Mouse (Mus musculus): Measurements from ENCODE around the gene Vps51.
"Not testable (repeated sequence)": the region's sequence is repeated elsewhere in the genome, so short reads cannot be mapped to it uniquely, and the experiment has no call there.

Gene Vps51

GRCm38 (mm10) chr19:6047899-6048166 is 29.2 kb downstream of the Vps51 start:
- DNase-seq (ENCODE audit: low read depth, low spot score), result no peak

GRCm38 (mm10) chr19:6047154-6047898 is 29.7 kb downstream of the Vps51 start:
- DNase-seq (ENCODE audit: low read depth, low spot score), result no peak

- DNase-seq (ENCODE audit: low read depth, low spot score), result peak; percentile 87
Observed at GRCm38 (mm10) chr19:6046294-6047153, 30.5 kb downstream of the Vps51 start, which contains the start of gene Syvn1. Syvn1 (plus strand) TSS chr19:6046576.

- DNase-seq (ENCODE audit: low read depth, low spot score), result no peak
Observed at GRCm38 (mm10) chr19:6045366-6046293, 31.4 kb downstream of the Vps51 start.

GRCm38 (mm10) chr19:6044102-6044501 is 32.9 kb downstream of the Vps51 start:
- DNase-seq (ENCODE audit: low read depth, low spot score), result not testable (repeated sequence)

GRCm38 (mm10) chr19:6042293-6042692 is 34.7 kb downstream of the Vps51 start:
- DNase-seq (ENCODE audit: low read depth, low spot score), result no peak

- no peak for DNase-seq (ENCODE audit: low read depth, low spot score)
Observed at GRCm38 (mm10) chr19:6040002-6040401, 37.0 kb downstream of the Vps51 start.

GRCm38 (mm10) chr19:6038326-6038725 is 38.7 kb downstream of the Vps51 start:
- no peak for DNase-seq (ENCODE audit: low read depth, low spot score)

GRCm38 (mm10) chr19:6037695-6038094 is 39.3 kb downstream of the Vps51 start:
- no peak for DNase-seq (ENCODE audit: low read depth, low spot score)

GRCm38 (mm10) chr19:6035966-6036585 is 41.0 kb downstream of the Vps51 start:
- no peak for DNase-seq (ENCODE audit: low read depth, low spot score)

- DNase-seq (ENCODE audit: low read depth, low spot score), result no peak
Observed at GRCm38 (mm10) chr19:6030520-6031280, 46.3 kb downstream of the Vps51 start.

- no peak for DNase-seq (ENCODE audit: low read depth, low spot score)
Observed at GRCm38 (mm10) chr19:6029426-6029825, 47.6 kb downstream of the Vps51 start.

- DNase-seq (ENCODE audit: low read depth, low spot score), result no peak
Observed at GRCm38 (mm10) chr19:6028991-6029390, 48.0 kb downstream of the Vps51 start.

- DNase-seq (ENCODE audit: low read depth, low spot score), result no peak
Observed at GRCm38 (mm10) chr19:6023930-6024329, 53.1 kb downstream of the Vps51 start.

- DNase-seq (ENCODE audit: low read depth, low spot score), result no peak
Observed at GRCm38 (mm10) chr19:6023059-6023458, 54.0 kb downstream of the Vps51 start.

- no peak for DNase-seq (ENCODE audit: low read depth, low spot score)
Observed at GRCm38 (mm10) chr19:6020276-6020675, 56.8 kb downstream of the Vps51 start.

- peak; percentile 56 for DNase-seq (ENCODE audit: low read depth, low spot score)
Observed at GRCm38 (mm10) chr19:6018142-6019089, 58.6 kb downstream of the Vps51 start.

Data from retina, adult 2 months (tissue).